Mouse (Mus musculus): Measurements from ENCODE around the gene Vps35l.

Gene Vps35l

GRCm38 (mm10) chr7:118769655-118770054 is 29.6 kb downstream of the Vps35l start:
- in situ Hi-C loops (cut with MboI; ENCODE audit: unreplicated experiment in 2 of 2), result loop anchor here (5.0 to 25.0 kb wide), 4 partner anchors 228 to 1868 kb away; partner anchors contain the start of genes Acsm5 (in 2 of the 2), Gprc5b (in 2 of the 2), Uqcrc2 (in 2 of the 2) and Gp2 (in 1 of the 2)

- in situ Hi-C loops (cut with MboI; ENCODE audit: unreplicated experiment in 2 of 2), result loop anchor here (25.0 kb wide), 2 partner anchors 689 to 1864 kb away; partner anchors contain the start of genes Uqcrc2 (in 2 of the 2) and Gp2 (in 1 of the 2)
These were observed 33.0 kb downstream of the Vps35l start for GRCm38 (mm10) chr7:118773027-118773426.

DNA sequence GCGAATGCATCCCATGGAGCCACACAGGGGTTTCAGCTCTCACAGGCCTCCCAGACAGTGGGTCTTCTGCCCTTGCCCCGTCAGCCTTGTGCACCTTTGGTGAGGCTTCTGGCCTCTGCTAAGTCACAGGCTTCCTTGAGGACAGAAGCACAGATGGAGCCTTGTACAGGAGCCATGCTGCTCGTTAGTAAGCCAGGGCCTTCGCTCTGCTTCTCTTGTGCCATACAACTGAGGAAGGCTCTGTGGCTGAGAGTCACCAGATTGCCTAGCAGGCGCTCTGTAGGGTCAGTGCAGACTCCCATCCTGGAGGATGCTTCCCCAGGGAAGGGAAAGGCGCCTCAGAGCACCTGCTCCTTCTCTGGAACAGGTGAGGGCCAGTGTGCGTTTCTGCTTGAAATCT is 36.0 kb downstream of the Vps35l start:
- in situ Hi-C loops (cut with MboI; ENCODE audit: unreplicated experiment in 2 of 2), result no loop called here

DNA sequence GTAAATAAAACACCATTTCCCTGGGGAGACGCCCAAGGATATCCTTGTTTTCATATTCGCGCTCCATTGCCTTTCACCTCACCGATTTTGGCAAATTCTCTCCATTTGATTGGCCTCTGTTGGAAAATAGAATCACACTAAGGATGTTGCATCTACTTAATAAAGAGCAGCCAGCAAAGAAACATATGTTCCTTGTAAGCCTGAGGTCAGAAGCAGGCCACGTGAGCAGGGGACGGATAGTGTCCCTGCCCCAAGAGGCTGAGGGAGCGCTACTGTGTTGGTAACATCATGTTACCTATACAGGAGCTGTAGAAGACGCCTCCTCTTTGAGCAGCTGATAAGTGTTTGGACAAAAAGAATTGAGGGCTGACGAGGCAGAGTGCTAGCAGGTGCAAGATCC is 36.5 kb downstream of the Vps35l start:
- in situ Hi-C loops (cut with MboI; ENCODE audit: unreplicated experiment in 2 of 2), result no loop called here

DNA sequence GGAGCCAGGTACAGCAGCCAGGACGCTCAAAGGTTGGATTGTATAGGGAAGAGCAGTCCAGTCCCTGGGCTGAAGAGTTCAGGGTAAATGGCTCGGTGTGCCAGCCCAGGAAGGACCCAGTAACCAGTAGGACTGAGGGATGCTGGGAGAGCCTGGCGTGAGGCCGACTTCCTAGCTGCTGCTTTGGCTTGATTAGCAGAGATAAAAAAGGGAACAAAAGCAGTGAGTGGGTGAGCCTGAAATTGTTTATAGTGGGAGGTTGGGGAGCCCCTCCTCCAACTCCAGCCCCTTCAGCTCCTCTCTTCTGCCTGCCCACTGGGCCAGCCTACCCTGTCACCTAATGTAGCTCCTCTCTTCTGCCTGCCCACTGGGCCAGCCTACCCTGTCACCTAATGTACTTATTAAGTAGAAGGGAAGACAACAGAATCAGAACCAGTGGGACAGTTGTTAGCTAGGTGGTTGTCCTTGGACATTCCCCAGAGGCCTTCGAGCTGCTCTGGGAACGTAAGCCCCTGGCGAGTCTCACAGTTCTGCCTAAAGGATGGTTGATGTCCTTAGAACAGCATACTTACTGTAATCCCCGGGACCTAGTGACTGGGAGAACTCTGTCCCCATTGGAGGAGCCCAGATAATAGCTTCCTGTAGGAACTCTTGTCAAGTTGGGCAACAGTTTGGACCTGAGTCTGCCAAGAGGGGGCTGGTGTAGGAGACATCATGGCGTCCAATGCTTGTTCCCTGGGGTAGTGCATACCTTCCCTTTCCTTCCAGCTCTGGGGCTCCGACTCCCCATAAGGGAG is 37.8 kb downstream of the Vps35l start:
- in situ Hi-C loops (cut with MboI; ENCODE audit: unreplicated experiment in 2 of 2), result no loop called here

DNA sequence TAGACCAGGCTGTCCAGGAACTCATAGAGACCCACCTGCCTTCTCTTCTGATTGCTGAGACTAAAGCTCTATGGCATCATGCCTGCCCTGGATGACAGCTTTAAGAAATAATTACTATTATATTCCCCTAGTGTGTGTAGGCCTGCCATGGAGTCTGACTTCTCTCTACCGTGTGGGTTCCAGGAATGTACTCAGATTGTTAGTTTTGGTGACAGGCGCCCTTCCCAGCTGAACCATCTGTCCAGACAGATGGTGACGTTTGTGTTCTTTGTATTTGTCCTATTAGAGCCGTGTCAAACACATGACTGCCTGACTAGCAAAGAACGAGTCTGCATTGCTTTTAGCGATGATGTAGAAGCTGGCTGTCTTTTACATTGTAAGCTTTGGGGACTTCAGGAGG is 38.5 kb downstream of the Vps35l start:
- in situ Hi-C loops (cut with MboI; ENCODE audit: unreplicated experiment in 2 of 2), result no loop called here

- in situ Hi-C loops (cut with MboI; ENCODE audit: unreplicated experiment in 2 of 2), result no loop called here
These were observed 43.4 kb downstream of the Vps35l start for GRCm38 (mm10) chr7:118783305-118784001.

GRCm38 (mm10) chr7:118786091-118786490 is 46.1 kb downstream of the Vps35l start:
- in situ Hi-C loops (cut with MboI; ENCODE audit: unreplicated experiment in 2 of 2), result no loop called here

GRCm38 (mm10) chr7:118787326-118787725 is 47.3 kb downstream of the Vps35l start:
- in situ Hi-C loops (cut with MboI; ENCODE audit: unreplicated experiment in 2 of 2), result no loop called here

- in situ Hi-C loops (cut with MboI; ENCODE audit: unreplicated experiment in 2 of 2), result no loop called here
These were observed 48.5 kb downstream of the Vps35l start for GRCm38 (mm10) chr7:118788481-118788880.

DNA sequence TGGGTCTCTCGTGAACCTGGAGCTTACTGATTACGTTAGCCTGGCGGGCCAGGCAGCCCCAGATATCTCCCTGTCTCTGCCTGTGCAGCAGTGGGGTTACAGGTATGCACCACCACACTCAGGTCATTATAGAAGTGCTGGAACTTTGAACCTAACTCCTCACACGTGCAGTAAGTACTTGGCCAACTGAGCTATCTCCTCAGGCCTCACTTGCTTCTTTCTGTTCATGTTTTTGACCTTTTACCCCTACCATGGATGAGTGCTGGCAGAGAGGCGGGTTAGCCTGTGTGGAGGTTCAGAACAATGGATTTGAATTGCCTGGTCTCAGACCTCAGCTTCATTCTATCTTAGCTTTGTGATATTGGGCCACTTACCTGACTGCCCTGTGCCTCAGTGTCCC is 50.3 kb downstream of the Vps35l start:
- in situ Hi-C loops (cut with MboI; ENCODE audit: unreplicated experiment in 2 of 2), result no loop called here

GRCm38 (mm10) chr7:118793899-118794298 is 53.9 kb downstream of the Vps35l start:
- in situ Hi-C loops (cut with MboI; ENCODE audit: unreplicated experiment in 2 of 2), result no loop called here

GRCm38 (mm10) chr7:118795779-118796178 is 55.8 kb downstream of the Vps35l start:
- in situ Hi-C loops (cut with MboI; ENCODE audit: unreplicated experiment in 2 of 2), result no loop called here

- in situ Hi-C loops (cut with MboI; ENCODE audit: unreplicated experiment in 2 of 2), result no loop called here
These were observed 56.8 kb downstream of the Vps35l start for GRCm38 (mm10) chr7:118796838-118797237.

DNA sequence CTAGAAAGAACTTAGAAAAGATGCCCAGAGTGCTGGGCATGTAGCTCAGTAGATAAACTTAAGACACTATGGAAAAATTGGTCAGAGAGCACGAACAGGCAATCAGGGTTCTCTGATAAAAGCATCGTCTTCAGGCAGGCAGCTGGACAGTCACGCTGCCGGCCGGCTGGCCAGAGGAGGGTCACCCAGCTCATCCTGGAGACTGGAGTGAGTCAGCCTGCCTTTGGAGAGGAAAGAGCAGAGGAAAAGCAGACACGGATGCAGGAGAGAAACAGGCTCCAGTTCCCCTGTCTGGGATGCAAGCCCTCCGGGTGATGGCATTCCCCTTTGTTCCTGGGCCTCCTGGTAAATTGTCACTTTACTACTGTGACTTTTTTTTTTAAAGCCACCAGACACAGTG is 57.6 kb downstream of the Vps35l start:
- in situ Hi-C loops (cut with MboI; ENCODE audit: unreplicated experiment in 2 of 2), result no loop called here

DNA sequence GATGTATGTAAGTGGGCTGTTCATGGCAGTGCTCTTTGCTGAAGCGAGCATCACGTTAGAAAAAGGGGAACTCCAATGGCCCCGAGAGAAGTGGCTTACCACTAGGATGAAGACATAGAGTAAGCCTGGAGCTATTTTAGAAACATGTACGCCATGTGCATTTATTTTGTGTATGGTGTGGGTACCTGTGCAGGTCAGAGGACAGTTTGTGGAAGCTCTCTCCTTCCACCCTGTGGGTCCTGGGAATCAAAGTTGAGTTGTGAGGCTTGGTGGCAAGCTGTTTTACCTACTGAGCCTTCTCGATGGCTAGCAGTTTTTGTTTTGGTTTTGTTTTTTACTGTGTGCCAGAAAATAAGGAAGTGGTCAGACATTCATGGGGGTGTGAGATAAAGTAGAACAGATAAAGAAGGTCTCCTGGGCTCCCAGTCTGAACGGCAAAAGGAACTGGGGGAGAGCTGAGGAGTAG is 58.1 kb downstream of the Vps35l start:
- in situ Hi-C loops (cut with MboI; ENCODE audit: unreplicated experiment in 2 of 2), result no loop called here

GRCm38 (mm10) chr7:118800112-118800734 is 60.2 kb downstream of the Vps35l start:
- in situ Hi-C loops (cut with MboI; ENCODE audit: unreplicated experiment in 2 of 2), result no loop called here

GRCm38 (mm10) chr7:118801791-118802190 is 61.8 kb downstream of the Vps35l start:
- in situ Hi-C loops (cut with MboI; ENCODE audit: unreplicated experiment in 2 of 2), result no loop called here

DNA sequence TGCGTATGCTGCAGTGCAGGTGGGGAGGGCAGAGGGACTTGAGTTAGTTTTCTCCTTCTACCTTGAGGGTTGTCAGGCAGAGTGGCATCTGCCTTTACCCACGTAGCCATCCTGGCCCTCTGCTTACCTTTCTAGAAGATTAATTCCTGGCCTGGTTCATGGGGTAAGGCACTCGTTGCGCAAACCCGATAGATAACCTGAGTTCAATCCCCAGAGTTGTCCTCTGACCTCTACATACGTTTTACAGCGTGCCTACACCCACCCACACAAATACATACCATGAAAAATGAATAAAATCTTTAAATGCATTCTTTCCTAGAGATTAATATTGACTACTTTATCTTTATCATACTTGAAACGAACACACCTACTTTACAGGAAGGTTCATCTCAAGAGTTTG is 63.4 kb downstream of the Vps35l start:
- in situ Hi-C loops (cut with MboI; ENCODE audit: unreplicated experiment in 2 of 2), result no loop called here

GRCm38 (mm10) chr7:118806631-118807411 is 66.8 kb downstream of the Vps35l start:
- in situ Hi-C loops (cut with MboI; ENCODE audit: unreplicated experiment in 2 of 2), result no loop called here

Measured in v-Abl transformed pro-B cells (cell line).